Comparison of ENCODE assay signal across 19 mouse cellular contexts in the genomic region with DNA sequence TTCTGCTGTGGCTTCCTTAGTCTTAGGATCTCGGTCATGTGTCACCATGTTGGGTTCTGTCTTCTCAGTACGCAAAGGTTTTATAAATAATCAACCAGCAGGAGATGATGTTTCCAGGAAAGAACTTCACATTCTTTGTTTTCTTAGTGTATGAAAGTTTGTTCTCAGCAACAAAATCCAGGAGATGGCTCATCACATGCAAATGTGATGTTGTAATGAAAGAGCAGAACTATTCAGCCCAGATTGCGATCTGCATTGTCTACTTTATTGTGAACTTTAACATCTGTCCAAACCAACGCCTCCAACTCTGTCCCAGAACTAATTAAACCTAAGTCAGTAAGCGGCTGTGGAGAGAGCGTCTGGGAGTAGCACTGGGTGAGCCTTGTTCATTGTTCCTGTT. TPM values are rescaled to one million over a fixed set of nuclear protein-coding genes. Genes with fewer than 3 reads are reported as not detected.
"Had no signal": no experiment of that assay in that cellular context is flagged by ENCODE, and none has a peak within 500 bp of the region (broad histone marks: within the 10 kb centered on the region; RNA-seq: fewer than 3 reads in every experiment).

No protein-coding gene starts in this region.

- H3K9me3 ChIP-seq: lung, embryonic 15.5 days; midbrain, embryonic 10.5 days; midbrain, embryonic 12.5 days; neural tube, embryonic 13.5 days; neural tube, embryonic 15.5 days had no signal

- H3K27me3 ChIP-seq: lung, embryonic 15.5 days; midbrain, embryonic 12.5 days; neural tube, embryonic 13.5 days; neural tube, embryonic 15.5 days had no signal

- H3K4me1 ChIP-seq: lung, embryonic 15.5 days; midbrain, embryonic 12.5 days; neural tube, embryonic 13.5 days; neural tube, embryonic 15.5 days had no signal

- H3K4me3 ChIP-seq: lung, embryonic 15.5 days; midbrain, embryonic 10.5 days; midbrain, embryonic 12.5 days; myocyte; neural tube, embryonic 13.5 days; neural tube, embryonic 15.5 days had no signal

- DNase-seq: liver, postnatal 0 days; lung, adult 2 months; lung, postnatal 4 days; midbrain, embryonic 14.5 days; retina, postnatal 1 day; right cerebral cortex, adult 18-20 months; right cerebral cortex, postnatal 25 days; right cerebral cortex, postnatal 4 days; spleen, adult 18-20 months; thymus, adult 18-20 months; thymus, postnatal 14 days; thymus, postnatal 36 days had no signal

- H3K36me3 ChIP-seq: lung, embryonic 15.5 days; midbrain, embryonic 10.5 days; midbrain, embryonic 12.5 days; neural tube, embryonic 13.5 days; neural tube, embryonic 15.5 days had no signal

- H3K27ac ChIP-seq: lung, embryonic 15.5 days; midbrain, embryonic 10.5 days; midbrain, embryonic 12.5 days; neural tube, embryonic 13.5 days; neural tube, embryonic 15.5 days had no signal

RNA-seq across cellular contexts. Expression of gene Arhgap42, which starts 50.7 kb away (rescaled TPM):
- total RNA-seq: megakaryocyte-erythroid progenitor cell, adult 5-6 weeks had no signal
